Mouse (Mus musculus) forebrain, embryonic 14.5 days (tissue): ENCODE data around the gene Gm21317. TPM values are rescaled to one million over a fixed set of nuclear protein-coding genes. Genes with fewer than 3 reads are reported as not detected.
"Not testable (repeated sequence)": the region's sequence is repeated elsewhere in the genome, so short reads cannot be mapped to it uniquely, and the experiment has no call there.

Experiments
- ATAC-seq: fragments of 200-750 bp; cut with Nextera tagmentation; 2 replicates; pipeline ENCODE4 v1.8.0; 2017; ENCODE audit warnings: mild to moderate bottlenecking, moderate library complexity
- DNase-seq: peaks from one replicate; pipeline ENCODE4 v3.0.0-alpha.2; 2015; ENCODE audit warnings: low spot score
- H3K27ac ChIP-seq: fragments of 300-500 bp; sonication (generic); 2 replicates; pipeline ENCODE4 v1.5.1; 2014; ENCODE audit warnings: low read depth, mild to moderate bottlenecking, control low read depth, low read length, moderate library complexity
- H3K27me3 ChIP-seq: fragments of 300-500 bp; sonication (generic); replicated peaks from 2 replicates; pipeline ENCODE4 v1.6.1; 2014; ENCODE audit warnings: low read length, control low read depth, mixed read lengths; ENCODE audit not compliant: control insufficient read depth, insufficient read depth
- H3K36me3 ChIP-seq: fragments of 300-500 bp; sonication (generic); 2 replicates; pipeline ENCODE4 v1.6.1; 2014; ENCODE audit warnings: low read length, control low read depth; ENCODE audit not compliant: control insufficient read depth, insufficient read depth
- H3K4me1 ChIP-seq: fragments of 300-500 bp; sonication (generic); 2 replicates; pipeline ENCODE4 v1.6.1; 2014; ENCODE audit warnings: antibody characterized with exemption, low read length, control low read depth; ENCODE audit not compliant: control insufficient read depth, insufficient read depth
- H3K4me2 ChIP-seq: fragments of 300-500 bp; sonication (generic); 2 replicates; pipeline ENCODE4 v1.6.1; 2014; ENCODE audit warnings: mild to moderate bottlenecking, control low read depth, low read length
- H3K4me3 ChIP-seq: fragments of 300-500 bp; sonication (generic); 2 replicates; pipeline ENCODE4 v1.5.1; 2014; ENCODE audit warnings: low read depth, low read length, control low read depth
- H3K9ac ChIP-seq: fragments of 300-500 bp; sonication (generic); 2 replicates; pipeline ENCODE4 v1.6.1; 2014; ENCODE audit warnings: mild to moderate bottlenecking, low read length, control low read depth, moderate library complexity
- H3K9me3 ChIP-seq: fragments of 300-500 bp; sonication (generic); replicated peaks from 2 replicates; pipeline ENCODE4 v1.6.1; 2016; ENCODE audit warnings: low read length, control low read depth, mixed read lengths; ENCODE audit not compliant: control insufficient read depth
- WGBS: fragments of 180-500 bp; shearing (Covaris S2); extraction: QIAGEN DNeasy Blood & Tissue Kit; methylation state at CpG from one replicate; pipeline ENCODE4 v1.1.7; 2014; 5-methylcytosine and 5-hydroxymethylcytosine counted together
- polyA plus RNA-seq: library from polyadenylated mRNA; unstranded; fragments of >200 nt; fragmentation: Nextera tagmentation; extraction: Ambion mirVana; gene quantifications from 2 replicates; pipeline ENCODE4 v1.2.1, GENCODE M21; 2014

Gene Gm21317
- polyA plus RNA-seq, result not detected in 2 replicates

- ATAC-seq, H3K4me3 ChIP-seq, H3K9ac ChIP-seq, H3K27ac ChIP-seq, DNase-seq, H3K9me3 ChIP-seq, H3K36me3 ChIP-seq, H3K4me1 ChIP-seq, H3K27me3 ChIP-seq, H3K4me2 ChIP-seq: not testable (repeated sequence)
- no CpG with 5 or more reads among the region's 6 CpGs for WGBS
Measured at GRCm38 (mm10) chrY:82224927-82225326, at the start of gene Gm21317. Gm21317 (plus strand) TSS chrY:82225227.
